Mouse (Mus musculus): Measurements from ENCODE around the gene Gm20388. TPM values are rescaled to one million over a fixed set of nuclear protein-coding genes. Genes with fewer than 3 reads are reported as not detected.

The Gm20388 gene
- polyA plus RNA-seq, 1 experiment from 2014 or later = not detected

DNA sequence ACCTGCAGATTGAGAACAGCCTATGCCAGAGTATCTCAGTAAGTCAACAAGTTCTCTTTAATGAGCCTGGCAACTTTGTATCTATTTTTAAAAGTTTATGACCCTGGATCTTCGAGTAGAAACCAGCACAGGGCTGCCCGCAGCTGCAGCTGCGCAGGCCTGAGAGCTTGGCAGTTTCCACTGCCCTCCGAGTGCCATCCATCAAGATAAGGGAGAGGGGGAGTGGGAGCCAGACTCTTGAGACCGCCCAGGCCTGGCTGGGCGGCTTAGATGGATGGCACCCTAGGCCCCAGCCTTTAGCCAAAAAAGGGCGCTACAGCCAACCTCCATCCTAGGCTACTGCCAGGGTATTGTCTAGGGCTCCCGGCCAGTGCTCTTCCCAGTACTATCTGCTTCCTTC is 1074.2 kb downstream of the Gm20388 start:
- no peak overlapping the region for H3K4me2 ChIP-seq
- peaks cover 10% of the 10 kb centered on the region; the same call in 1 of the 2 replicates for H3K4me1 ChIP-seq
- no peak overlapping the region for H3K27ac ChIP-seq
- no peaks in the 10 kb centered on the region for H3K9me3 ChIP-seq
- H3K27me3 ChIP-seq = peaks cover 11% of the 10 kb centered on the region
- ATAC-seq (ENCODE audit: insufficient number of reproducible peaks, insufficient read depth, low FRiP score, low TSS enrichment, low read depth) = no peak
- 87% methylated on average over 8 of the region's 8 CpGs for WGBS
- H3K4me3 ChIP-seq = no peak overlapping the region
- no peak overlapping the region for H3K9ac ChIP-seq
- H3K36me3 ChIP-seq = no peaks in the 10 kb centered on the region

DNA sequence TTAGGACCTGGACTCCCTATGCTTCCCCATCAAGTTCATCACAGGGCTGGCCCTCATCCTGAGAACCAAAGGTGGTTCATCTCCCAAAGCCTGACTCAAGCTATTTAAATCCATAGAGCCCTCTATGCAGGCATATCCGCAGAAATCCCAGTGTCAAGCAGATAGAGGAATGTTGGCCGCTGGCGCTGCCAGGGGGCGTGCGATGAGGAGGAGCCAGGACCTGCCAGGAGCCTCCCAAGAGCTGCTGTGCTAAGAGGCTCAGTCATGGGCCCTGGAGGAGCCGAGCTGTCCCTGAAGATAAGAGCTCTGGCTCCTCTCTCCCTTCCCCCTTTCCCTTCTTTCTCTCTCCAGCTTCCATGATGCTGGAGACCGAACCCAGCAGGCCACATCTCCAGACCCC is 1075.4 kb downstream of the Gm20388 start:
- Histone ChIP-seq H3K27ac (no peak overlapping the region), H3K9ac (no peak overlapping the region), H3K4me3 (no peak overlapping the region), H3K4me1 (peaks cover 4% of the 10 kb centered on the region; the same call in 1 of the 2 replicates), H3K9me3 (no peaks in the 10 kb centered on the region), H3K4me2 (no peak overlapping the region), H3K27me3 (peaks cover 10% of the 10 kb centered on the region), H3K36me3 (no peaks in the 10 kb centered on the region)
- no peak for ATAC-seq (ENCODE audit: insufficient number of reproducible peaks, insufficient read depth, low FRiP score, low TSS enrichment, low read depth)
- WGBS = 82% methylated on average over 7 of the region's 7 CpGs

DNA sequence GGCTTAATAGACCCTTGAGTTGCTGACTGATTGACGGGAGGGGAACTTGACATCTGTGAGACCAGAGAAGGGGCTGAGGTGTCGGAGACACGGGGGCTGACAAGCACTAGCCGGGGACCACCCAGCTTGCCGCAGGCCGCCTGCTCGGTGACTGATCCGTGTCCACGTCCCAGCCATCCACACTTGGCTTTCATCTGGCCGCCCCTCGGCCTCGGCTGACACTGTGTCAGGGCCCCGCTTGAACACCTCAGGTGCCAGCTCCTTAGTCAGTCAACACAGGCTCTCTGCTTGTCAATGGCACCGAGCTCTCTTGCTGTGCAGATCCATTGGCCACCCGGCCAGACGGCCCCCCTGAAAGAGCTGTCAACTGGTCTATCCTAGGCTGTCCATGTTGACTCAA is 1083.1 kb downstream of the Gm20388 start:
- H3K36me3 ChIP-seq = no peaks in the 10 kb centered on the region
- WGBS = 77% methylated on average over 16 of the region's 16 CpGs
- H3K4me1 ChIP-seq = no peaks in the 10 kb centered on the region
- no peaks in the 10 kb centered on the region for H3K9me3 ChIP-seq
- no peak overlapping the region for H3K27ac ChIP-seq
- no peak overlapping the region for H3K9ac ChIP-seq
- no peak for ATAC-seq (ENCODE audit: insufficient number of reproducible peaks, insufficient read depth, low FRiP score, low TSS enrichment, low read depth)
- no peak overlapping the region for H3K4me3 ChIP-seq
- peaks cover 22% of the 10 kb centered on the region for H3K27me3 ChIP-seq
- H3K4me2 ChIP-seq = no peak overlapping the region

DNA sequence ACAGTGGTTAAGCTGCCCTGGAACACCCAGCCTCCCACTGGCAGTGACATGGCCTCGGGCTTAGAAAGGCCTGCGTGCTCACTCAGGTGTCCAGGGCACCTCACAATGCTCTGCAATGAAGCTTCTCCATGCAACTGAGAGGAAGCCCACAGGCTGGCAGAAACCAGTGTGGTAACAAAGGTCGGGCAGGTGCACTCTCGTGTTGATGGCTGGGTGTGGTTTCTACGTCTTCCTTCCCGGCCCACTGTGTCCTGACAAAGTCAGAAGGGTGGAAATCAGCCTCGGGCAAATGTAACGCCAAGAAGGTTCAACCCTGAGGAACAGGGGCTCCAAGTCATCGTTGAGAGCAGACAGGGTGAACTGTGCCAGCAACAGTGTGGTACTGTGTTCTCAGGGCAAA is 1084.8 kb downstream of the Gm20388 start:
- Histone ChIP-seq H3K27ac (no peak overlapping the region), H3K9ac (no peak overlapping the region), H3K4me3 (no peak overlapping the region), H3K36me3 (no peaks in the 10 kb centered on the region), H3K9me3 (no peaks in the 10 kb centered on the region), H3K4me1 (no peaks in the 10 kb centered on the region), H3K4me2 (no peak overlapping the region), H3K27me3 (peaks cover 22% of the 10 kb centered on the region)
- no peak for ATAC-seq (ENCODE audit: insufficient number of reproducible peaks, insufficient read depth, low FRiP score, low TSS enrichment, low read depth)
- 71% methylated on average over 9 of the region's 9 CpGs for WGBS

DNA sequence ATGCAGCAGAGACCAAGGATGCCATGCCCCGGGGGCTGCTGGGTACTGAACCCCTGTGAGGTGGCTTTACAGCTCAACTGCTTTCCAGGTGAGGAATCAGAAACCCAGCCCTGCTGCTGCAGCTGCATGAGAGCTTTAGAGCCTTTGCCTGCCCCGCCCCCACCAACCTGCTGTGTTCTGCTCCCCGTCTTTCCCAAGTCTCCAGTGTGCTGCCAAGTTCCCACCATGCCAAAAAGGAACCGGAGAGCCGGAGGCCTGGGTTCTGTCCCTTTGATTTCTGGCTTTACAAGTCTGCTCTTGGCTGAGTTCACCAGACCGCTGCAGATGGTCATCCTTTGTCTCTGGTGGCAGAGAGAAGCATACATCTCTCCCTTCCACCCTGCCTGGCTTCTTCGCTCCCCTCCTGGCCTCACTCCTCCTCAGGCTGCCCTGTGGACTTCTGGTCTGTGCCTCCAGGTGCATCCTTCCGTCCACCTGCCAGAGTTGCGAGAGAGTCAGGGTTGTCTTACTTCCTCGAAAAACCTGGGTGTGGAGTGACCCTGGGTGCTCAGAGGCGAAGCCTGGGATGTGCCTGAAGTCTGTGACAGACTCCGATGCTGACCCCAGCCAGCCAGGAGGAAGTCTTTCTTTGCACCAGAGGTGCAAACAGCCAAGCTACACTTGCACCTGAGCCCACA is 1086.4 kb downstream of the Gm20388 start:
- 66% methylated on average over 12 of the region's 12 CpGs for WGBS
- H3K27ac ChIP-seq = no peak overlapping the region
- no peak for ATAC-seq (ENCODE audit: insufficient number of reproducible peaks, insufficient read depth, low FRiP score, low TSS enrichment, low read depth)
- H3K9ac ChIP-seq = no peak overlapping the region
- peaks cover 19% of the 10 kb centered on the region for H3K27me3 ChIP-seq
- H3K4me3 ChIP-seq = no peak overlapping the region
- no peaks in the 10 kb centered on the region for H3K9me3 ChIP-seq
- no peak overlapping the region for H3K4me2 ChIP-seq
- no peaks in the 10 kb centered on the region for H3K36me3 ChIP-seq
- H3K4me1 ChIP-seq = no peaks in the 10 kb centered on the region

DNA sequence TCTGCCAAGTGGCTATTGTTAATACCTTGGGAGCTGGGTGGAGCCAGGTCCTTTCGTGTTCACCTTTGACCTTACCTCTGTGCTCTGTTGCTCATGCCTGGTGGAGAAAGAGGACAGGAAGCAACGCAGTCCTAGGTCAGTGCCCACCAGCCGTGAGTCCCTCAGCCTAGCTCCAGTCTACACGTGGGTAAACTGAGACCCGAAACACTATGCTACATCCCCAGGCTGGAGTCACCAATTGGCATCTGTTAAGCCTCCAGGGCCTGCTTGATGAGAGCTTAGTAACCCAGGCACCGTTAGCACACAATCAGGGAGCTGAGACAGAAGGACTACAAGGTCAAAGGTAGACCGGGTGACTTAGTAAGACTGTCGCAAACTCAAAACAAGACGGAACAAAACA is 1087.3 kb downstream of the Gm20388 start:
- Histone ChIP-seq H3K36me3 (no peaks in the 10 kb centered on the region), H3K27me3 (peaks cover 11% of the 10 kb centered on the region), H3K9ac (no peak overlapping the region), H3K4me2 (no peak overlapping the region), H3K9me3 (no peaks in the 10 kb centered on the region), H3K27ac (no peak overlapping the region), H3K4me3 (no peak overlapping the region), H3K4me1 (peaks cover 5% of the 10 kb centered on the region; the same call in 1 of the 2 replicates)
- 67% methylated on average over 9 of the region's 9 CpGs for WGBS
- ATAC-seq (ENCODE audit: insufficient number of reproducible peaks, insufficient read depth, low FRiP score, low TSS enrichment, low read depth) = no peak

DNA sequence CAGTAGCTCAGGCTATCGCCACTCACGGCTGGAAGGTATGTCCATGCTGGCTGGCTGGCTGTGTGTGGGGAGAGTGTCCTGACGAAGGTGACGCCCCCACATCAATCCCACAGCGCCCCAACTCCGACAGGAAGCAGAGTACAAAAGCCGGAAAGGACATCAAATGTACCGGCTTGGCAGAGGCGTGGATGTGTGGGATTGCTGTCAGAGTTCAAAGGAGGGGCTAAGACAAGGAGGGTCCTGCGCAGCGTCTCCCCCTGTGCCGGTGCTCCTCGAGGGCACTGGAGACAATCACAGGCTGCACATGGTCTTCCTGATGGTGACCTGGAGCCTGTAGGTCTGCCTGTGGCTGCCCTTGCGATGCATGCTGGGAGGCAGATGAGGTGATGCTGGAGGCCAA is 1088.3 kb downstream of the Gm20388 start:
- H3K9ac ChIP-seq = no peak overlapping the region
- H3K36me3 ChIP-seq = no peaks in the 10 kb centered on the region
- ATAC-seq (ENCODE audit: insufficient number of reproducible peaks, insufficient read depth, low FRiP score, low TSS enrichment, low read depth) = no peak
- H3K4me1 ChIP-seq = peaks cover 15% of the 10 kb centered on the region
- H3K27me3 ChIP-seq = peaks cover 10% of the 10 kb centered on the region
- no peak overlapping the region for H3K4me2 ChIP-seq
- H3K9me3 ChIP-seq = no peaks in the 10 kb centered on the region
- H3K27ac ChIP-seq = no peak overlapping the region
- WGBS = 81% methylated on average over 14 of the region's 14 CpGs
- no peak overlapping the region for H3K4me3 ChIP-seq

DNA sequence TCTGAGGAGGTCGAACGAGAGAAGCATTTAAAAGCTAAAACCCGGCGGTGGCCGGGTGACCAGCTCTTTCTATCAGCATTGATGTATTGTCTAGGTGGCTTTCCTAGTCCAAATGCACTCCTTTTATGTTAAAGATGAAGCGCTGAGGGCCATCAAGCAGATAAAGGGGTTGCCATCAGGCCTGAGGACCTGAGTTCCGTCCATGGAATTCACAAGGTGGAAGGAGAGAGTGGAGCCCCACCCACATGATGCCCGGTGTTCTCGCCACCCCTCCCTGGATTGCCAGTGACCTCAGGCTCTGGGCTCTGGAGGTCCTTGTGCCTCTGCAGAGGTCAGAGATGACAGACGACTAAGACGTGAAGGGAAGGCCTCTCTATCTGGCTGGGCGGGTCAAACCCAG is 1091.3 kb downstream of the Gm20388 start:
- Histone ChIP-seq H3K4me1 (peaks cover 15% of the 10 kb centered on the region), H3K9me3 (peaks cover 7% of the 10 kb centered on the region), H3K9ac (no peak overlapping the region), H3K27me3 (peaks cover 4% of the 10 kb centered on the region; the same call in 1 of the 2 replicates), H3K36me3 (no peaks in the 10 kb centered on the region), H3K4me3 (no peak overlapping the region), H3K4me2 (no peak overlapping the region), H3K27ac (no peak overlapping the region)
- WGBS = 84% methylated on average over 12 of the region's 12 CpGs
- ATAC-seq (ENCODE audit: insufficient number of reproducible peaks, insufficient read depth, low FRiP score, low TSS enrichment, low read depth) = no peak

DNA sequence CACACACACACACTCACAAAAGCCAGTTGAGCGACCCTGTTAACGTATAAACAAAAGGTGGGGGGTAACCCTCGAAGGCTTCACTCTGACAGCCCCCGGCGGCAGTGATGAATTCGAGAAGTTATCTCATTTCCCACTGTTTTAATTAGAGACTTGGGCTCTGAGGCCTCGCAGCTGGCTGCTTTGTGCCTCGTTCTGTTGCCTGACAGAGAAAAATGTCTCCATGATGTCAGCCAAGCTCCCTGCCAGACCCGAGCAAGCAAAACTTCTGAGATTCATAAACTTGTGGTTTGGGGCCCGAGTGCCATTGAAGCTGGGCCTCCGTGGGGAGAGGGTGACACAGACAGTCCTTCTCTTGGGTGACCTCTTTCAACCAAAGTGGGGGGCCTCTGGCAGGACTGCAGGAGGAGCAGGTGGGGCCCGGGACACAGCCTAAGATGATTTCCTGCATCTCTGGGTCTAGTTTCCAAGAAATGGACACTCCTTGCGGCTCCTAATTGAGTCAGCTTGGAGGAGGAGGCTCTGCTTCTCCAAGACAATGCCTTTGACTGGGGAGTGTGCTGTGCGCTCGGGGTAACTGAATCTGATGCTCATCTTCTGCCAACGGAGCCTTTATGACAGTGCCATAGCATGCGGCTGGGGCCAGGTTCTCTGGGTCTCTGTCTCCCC is 1092.4 kb downstream of the Gm20388 start:
- Histone ChIP-seq H3K27ac (peak overlapping the region; percentile 0; the same call in 1 of the 2 replicates), H3K4me3 (no peak overlapping the region), H3K36me3 (no peaks in the 10 kb centered on the region), H3K4me1 (peaks cover 15% of the 10 kb centered on the region), H3K4me2 (no peak overlapping the region), H3K9ac (no peak overlapping the region), H3K9me3 (peaks cover 7% of the 10 kb centered on the region), H3K27me3 (peaks cover 4% of the 10 kb centered on the region; the same call in 1 of the 2 replicates)
- 35% methylated on average over 17 of the region's 17 CpGs for WGBS
- ATAC-seq (ENCODE audit: insufficient number of reproducible peaks, insufficient read depth, low FRiP score, low TSS enrichment, low read depth) = no peak

DNA sequence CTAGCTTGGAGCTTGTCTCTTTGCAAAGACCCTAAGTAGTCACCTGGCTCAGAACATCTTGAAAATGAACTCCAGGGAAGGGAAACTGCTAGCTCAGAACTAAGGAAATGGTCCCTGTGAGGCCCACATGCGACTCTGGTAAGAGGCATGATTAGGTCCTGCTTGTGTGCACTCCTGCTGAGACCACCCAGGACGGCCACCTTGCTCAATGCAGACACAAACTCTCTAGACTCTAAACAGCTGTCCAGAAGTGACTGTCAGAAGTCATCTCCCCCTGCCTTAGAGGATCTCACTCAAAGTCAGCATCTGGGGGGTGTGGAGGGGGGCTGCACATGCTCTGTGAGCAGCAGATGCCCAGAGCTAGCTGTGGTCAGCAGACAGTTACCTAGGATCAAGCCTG is 1093.0 kb downstream of the Gm20388 start:
- no peak overlapping the region for H3K4me3 ChIP-seq
- 0 out of 2 replicates have a peak overlapping the region, but pooled peaks have one; percentile 0 for H3K27ac ChIP-seq
- no peak overlapping the region for H3K4me2 ChIP-seq
- H3K27me3 ChIP-seq = peaks cover 4% of the 10 kb centered on the region; the same call in 1 of the 2 replicates
- H3K9ac ChIP-seq = no peak overlapping the region
- 39% methylated on average over 2 of the region's 2 CpGs for WGBS
- peaks cover 7% of the 10 kb centered on the region for H3K9me3 ChIP-seq
- H3K36me3 ChIP-seq = no peaks in the 10 kb centered on the region
- no peak for ATAC-seq (ENCODE audit: insufficient number of reproducible peaks, insufficient read depth, low FRiP score, low TSS enrichment, low read depth)
- peaks cover 15% of the 10 kb centered on the region for H3K4me1 ChIP-seq

DNA sequence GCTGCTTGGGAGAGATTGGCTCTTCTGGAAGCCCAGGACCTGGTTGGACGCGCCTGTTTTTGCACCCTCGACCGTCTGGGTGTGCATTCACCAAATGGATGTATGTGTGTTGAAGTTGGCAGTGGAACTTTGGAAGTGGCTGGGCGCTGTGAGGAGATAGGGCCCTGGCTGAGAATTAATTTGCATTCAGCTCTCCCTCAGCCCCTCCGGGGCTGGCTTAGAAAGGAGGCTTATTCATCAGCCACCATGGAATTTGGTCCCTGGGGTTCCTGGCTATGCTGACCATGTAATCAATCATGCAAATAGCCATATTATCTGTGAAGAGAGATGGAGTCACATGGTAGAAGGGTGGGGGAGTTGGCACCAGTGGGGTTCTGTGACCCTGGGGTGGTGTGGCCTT is 1102.7 kb downstream of the Gm20388 start:
- Histone ChIP-seq H3K27ac (no peak overlapping the region), H3K9me3 (no peaks in the 10 kb centered on the region), H3K27me3 (peaks cover 49% of the 10 kb centered on the region), H3K36me3 (no peaks in the 10 kb centered on the region), H3K4me1 (peaks cover 5% of the 10 kb centered on the region; the same call in 1 of the 2 replicates), H3K4me2 (no peak overlapping the region), H3K9ac (no peak overlapping the region), H3K4me3 (no peak overlapping the region)
- 44% methylated on average over 6 of the region's 6 CpGs for WGBS
- no peak for ATAC-seq (ENCODE audit: insufficient number of reproducible peaks, insufficient read depth, low FRiP score, low TSS enrichment, low read depth)

DNA sequence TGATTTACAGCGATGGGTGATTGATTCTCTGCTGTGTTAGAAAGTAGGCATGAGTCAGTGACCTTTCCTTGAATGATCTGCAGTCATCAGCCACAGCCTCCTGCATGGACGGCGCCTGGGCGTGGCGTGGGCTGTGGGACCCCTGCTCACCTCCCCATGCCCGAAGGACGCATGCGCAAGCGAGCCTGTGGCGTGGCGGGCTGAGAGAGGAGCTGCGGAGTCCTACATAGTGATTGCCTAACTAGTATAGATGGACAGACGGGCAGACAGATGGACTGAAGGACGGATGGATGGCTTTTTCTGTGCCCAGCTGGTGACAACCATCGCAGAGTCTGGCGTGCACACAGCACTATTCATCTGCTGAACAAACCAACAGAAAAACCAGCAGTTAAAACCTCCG is 1106.0 kb downstream of the Gm20388 start:
- Histone ChIP-seq H3K9me3 (no peaks in the 10 kb centered on the region), H3K27me3 (peaks cover 47% of the 10 kb centered on the region), H3K4me2 (no peak overlapping the region), H3K4me1 (peaks cover 12% of the 10 kb centered on the region), H3K36me3 (no peaks in the 10 kb centered on the region), H3K4me3 (no peak overlapping the region), H3K9ac (no peak overlapping the region), H3K27ac (no peak overlapping the region)
- ATAC-seq (ENCODE audit: insufficient number of reproducible peaks, insufficient read depth, low FRiP score, low TSS enrichment, low read depth) = no peak
- WGBS = 87% methylated on average over 17 of the region's 17 CpGs
